Mouse (Mus musculus): ENCODE results near the gene Eml2. TPM values are rescaled to one million over a fixed set of nuclear protein-coding genes. Genes with fewer than 3 reads are reported as not detected.

Eml2 gene
- polyA plus RNA-seq, 1 experiment from 2014 or later: 6.4 TPM

DNA sequence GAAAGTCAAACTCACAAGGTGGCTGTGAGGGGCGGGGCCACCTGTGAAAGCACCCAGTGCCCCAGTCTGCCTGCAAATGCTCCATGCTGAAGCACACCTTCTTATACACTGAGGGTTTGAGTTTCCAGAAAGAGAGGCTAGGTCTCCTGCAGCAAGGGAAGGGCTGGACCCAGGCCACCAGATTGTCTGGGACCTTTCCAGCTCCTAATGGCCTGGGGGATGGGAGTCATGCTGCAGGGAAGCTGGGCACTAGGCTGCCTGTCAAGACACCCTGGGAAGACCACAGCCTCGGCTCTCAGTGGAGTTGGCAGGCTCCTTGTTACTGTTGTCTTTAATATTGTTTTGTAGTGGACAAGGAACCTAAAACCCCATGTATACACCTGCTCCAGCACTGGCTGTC, 60.2 kb downstream of the Eml2 start:
- Histone ChIP-seq H3K9me3 (replicated peaks) (no peaks in the 10 kb centered on the region), H3K4me1 (peaks cover 13% of the 10 kb centered on the region), H3K27ac (no peak overlapping the region), H3K9ac (peak overlapping the region; percentile 30), H3K4me2 (no peak overlapping the region), H3K4me3 (no peak overlapping the region), H3K36me3 (ENCODE audit: poor library complexity, severe bottlenecking) (peaks cover 8% of the 10 kb centered on the region; the same call in 1 of the 2 replicates), H3K27me3 (no peaks in the 10 kb centered on the region)
- no peak for ATAC-seq
- 71% methylated on average over 2 of the region's 2 CpGs for WGBS

GRCm38 (mm10) chr7:19238344-19238743, 62.1 kb downstream of the Eml2 start:
- H3K4me1 ChIP-seq: peaks cover 10% of the 10 kb centered on the region
- no peaks in the 10 kb centered on the region for H3K9me3 ChIP-seq (replicated peaks)
- H3K9ac ChIP-seq: 0 out of 2 replicates have a peak overlapping the region, but pooled peaks have one; percentile 5
- H3K36me3 ChIP-seq (ENCODE audit: poor library complexity, severe bottlenecking): 0 out of 2 replicates have a peak, but pooled peaks cover 5% of the 10 kb centered on the region
- no peak overlapping the region for H3K27ac ChIP-seq
- WGBS: 97% methylated on average over 4 of the region's 4 CpGs
- no peak overlapping the region for H3K4me2 ChIP-seq
- H3K4me3 ChIP-seq: no peak overlapping the region
- no peak for ATAC-seq
- H3K27me3 ChIP-seq: no peaks in the 10 kb centered on the region

DNA sequence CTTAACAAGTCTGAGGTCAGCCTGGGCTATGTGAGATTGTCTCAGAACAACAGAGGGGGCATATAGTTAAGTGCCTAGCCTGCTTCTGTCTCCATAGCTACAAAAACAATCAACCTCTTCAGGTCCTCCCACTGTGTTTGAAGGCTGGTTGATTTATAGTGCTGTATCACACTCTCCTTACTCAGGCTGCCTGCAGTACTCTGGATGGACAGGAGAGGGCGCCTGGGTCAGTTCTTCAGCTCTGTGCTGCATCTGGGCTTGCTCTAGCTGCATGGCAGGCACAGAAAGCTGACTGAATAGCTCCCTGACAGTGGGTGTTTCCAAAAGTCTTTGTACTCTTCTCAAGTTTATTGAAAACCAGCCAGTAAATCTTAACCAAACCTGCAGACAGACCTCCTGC, 63.2 kb downstream of the Eml2 start:
- Histone ChIP-seq H3K9ac (peak overlapping the region; percentile 26; the same call in 1 of the 2 replicates), H3K36me3 (ENCODE audit: poor library complexity, severe bottlenecking) (peaks cover 9% of the 10 kb centered on the region; the same call in 1 of the 2 replicates), H3K4me1 (peaks cover 16% of the 10 kb centered on the region), H3K4me2 (no peak overlapping the region), H3K27me3 (no peaks in the 10 kb centered on the region), H3K4me3 (no peak overlapping the region; the same call in 1 of the 2 replicates), H3K27ac (peak overlapping the region; percentile 14), H3K9me3 (replicated peaks) (no peaks in the 10 kb centered on the region)
- WGBS: 0% methylated on average over 1 of the region's 1 CpGs
- ATAC-seq: peak; percentile 92

DNA sequence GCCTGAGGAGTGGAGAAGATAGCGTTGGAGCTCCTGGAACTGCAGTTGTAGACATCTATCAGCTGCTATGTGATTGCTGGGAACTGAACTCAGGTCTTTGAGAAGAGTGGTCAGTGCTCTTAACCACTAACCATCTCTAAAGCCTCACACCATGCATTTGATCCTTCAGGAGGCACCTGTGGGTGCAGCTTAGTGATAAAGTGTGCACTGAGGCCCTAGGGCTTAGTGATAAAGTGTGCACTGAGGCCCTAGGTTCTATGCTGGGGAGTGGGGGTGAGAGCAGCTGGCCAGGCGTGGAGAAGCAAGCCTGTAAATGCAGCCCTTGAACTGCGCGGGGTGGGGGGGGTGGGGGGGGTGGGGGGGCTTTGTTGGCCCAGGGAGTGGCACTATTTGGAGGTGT, 63.8 kb downstream of the Eml2 start:
- Histone ChIP-seq H3K27ac (peak overlapping the region; percentile 7; the same call in 1 of the 2 replicates), H3K4me2 (no peak overlapping the region), H3K4me3 (no peak overlapping the region), H3K27me3 (no peaks in the 10 kb centered on the region), H3K4me1 (peaks cover 16% of the 10 kb centered on the region), H3K9ac (peak overlapping the region; percentile 26; the same call in 1 of the 2 replicates), H3K36me3 (ENCODE audit: poor library complexity, severe bottlenecking) (peaks cover 15% of the 10 kb centered on the region), H3K9me3 (replicated peaks) (no peaks in the 10 kb centered on the region)
- ATAC-seq: no peak
- 73% methylated on average over 2 of the region's 4 CpGs for WGBS

- H3K4me3 ChIP-seq: no peak overlapping the region
- no peak for ATAC-seq
- WGBS: 81% methylated on average over 8 of the region's 8 CpGs
These were observed 64.8 kb downstream of the Eml2 start for GRCm38 (mm10) chr7:19240905-19241463.

DNA sequence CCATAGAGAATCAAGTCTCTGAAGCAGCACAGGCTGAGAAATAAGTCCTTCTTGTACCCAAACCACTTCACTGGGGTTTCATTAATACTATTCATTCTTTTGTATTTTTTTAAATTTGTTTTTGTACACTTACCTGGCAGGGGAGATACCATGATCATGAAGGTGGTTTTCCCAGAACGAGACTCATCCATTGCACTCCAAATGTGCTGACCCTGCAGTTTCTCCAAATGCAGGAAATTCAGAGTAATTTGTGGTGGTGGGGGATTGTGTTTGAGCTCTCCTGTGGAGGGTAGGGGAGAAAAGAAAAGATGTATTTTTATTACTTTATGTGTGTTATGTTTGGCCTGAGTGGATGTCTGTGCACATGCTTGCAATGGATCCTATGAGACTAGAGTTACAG, 65.8 kb downstream of the Eml2 start:
- peaks cover 16% of the 10 kb centered on the region for H3K4me1 ChIP-seq
- no peak overlapping the region for H3K4me2 ChIP-seq
- ATAC-seq: no peak
- H3K27me3 ChIP-seq: no peaks in the 10 kb centered on the region
- H3K9ac ChIP-seq: no peak overlapping the region
- H3K4me3 ChIP-seq: no peak overlapping the region
- no peak overlapping the region for H3K27ac ChIP-seq
- H3K36me3 ChIP-seq (ENCODE audit: poor library complexity, severe bottlenecking): peaks cover 35% of the 10 kb centered on the region
- no peaks in the 10 kb centered on the region for H3K9me3 ChIP-seq (replicated peaks)
- 93% methylated on average over 1 of the region's 1 CpGs for WGBS

More at GRCm38 (mm10) chr7:19240905-19241463, 64.8 kb downstream of the Eml2 start:
- Histone ChIP-seq H3K4me1 (peaks cover 16% of the 10 kb centered on the region), H3K4me2 (no peak overlapping the region), H3K27me3 (no peaks in the 10 kb centered on the region), H3K36me3 (ENCODE audit: poor library complexity, severe bottlenecking) (peaks cover 25% of the 10 kb centered on the region), H3K27ac (no peak overlapping the region), H3K9me3 (replicated peaks) (no peaks in the 10 kb centered on the region), H3K9ac (no peak overlapping the region)

- no peak overlapping the region for H3K4me3 ChIP-seq
- peak overlapping the region; percentile 37; the same call in 1 of the 2 replicates for H3K9ac ChIP-seq
- H3K9me3 ChIP-seq (replicated peaks): no peaks in the 10 kb centered on the region
- peaks cover 16% of the 10 kb centered on the region for H3K4me1 ChIP-seq
- H3K27me3 ChIP-seq: no peaks in the 10 kb centered on the region
- no peak for ATAC-seq
- H3K36me3 ChIP-seq (ENCODE audit: poor library complexity, severe bottlenecking): peaks cover 43% of the 10 kb centered on the region
- H3K27ac ChIP-seq: no peak overlapping the region
- H3K4me2 ChIP-seq: no peak overlapping the region
- 61% methylated on average over 5 of the region's 5 CpGs for WGBS
These were observed 67.6 kb downstream of the Eml2 start for GRCm38 (mm10) chr7:19243858-19244257.

DNA sequence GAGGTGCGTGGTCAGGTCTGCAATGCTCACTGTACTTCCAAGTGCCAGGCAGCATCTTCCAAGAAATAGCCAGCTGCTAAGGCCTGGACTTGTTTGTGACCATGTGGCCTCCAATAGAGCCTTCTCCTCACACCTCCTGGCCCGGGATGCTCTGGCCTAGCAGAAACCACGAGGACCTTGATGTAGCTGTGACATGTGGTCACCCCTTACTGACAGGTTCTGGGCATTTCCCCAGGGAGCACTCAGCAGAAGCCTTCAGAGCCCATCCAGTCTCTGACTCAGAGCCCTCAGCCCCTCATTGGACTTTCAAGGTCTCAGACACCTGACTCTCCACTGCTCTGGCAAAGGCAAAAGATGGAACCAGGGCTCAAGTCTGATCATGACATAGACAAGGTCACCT, 68.9 kb downstream of the Eml2 start:
- H3K27ac ChIP-seq: no peak overlapping the region
- no peaks in the 10 kb centered on the region for H3K9me3 ChIP-seq (replicated peaks)
- H3K36me3 ChIP-seq (ENCODE audit: poor library complexity, severe bottlenecking): peaks cover 43% of the 10 kb centered on the region
- WGBS: 92% methylated on average over 3 of the region's 3 CpGs
- no peaks in the 10 kb centered on the region for H3K27me3 ChIP-seq
- H3K4me2 ChIP-seq: no peak overlapping the region
- no peak for ATAC-seq
- H3K9ac ChIP-seq: no peak overlapping the region
- peaks cover 7% of the 10 kb centered on the region; the same call in 1 of the 2 replicates for H3K4me1 ChIP-seq
- H3K4me3 ChIP-seq: no peak overlapping the region

DNA sequence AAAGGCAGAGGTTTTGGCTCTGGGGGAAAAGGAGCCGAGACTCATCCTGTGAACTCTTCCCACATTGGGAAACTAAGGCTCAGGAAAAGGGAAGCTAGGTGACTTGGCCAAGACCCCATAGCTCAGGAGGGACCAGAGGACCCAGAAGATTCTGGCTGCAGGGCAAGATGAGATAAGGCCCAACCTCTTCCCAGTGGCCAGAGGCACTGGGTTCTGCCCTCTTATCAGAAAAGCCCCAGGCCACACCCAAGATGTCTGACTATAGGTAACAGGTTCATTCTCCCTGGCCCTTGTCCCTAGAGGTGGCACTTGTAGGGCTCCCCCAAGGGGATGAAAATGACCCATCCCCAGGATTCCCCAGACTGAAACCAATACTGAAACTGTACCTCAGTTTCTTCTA, 70.6 kb downstream of the Eml2 start:
- ATAC-seq: no peak
- H3K27me3 ChIP-seq: no peaks in the 10 kb centered on the region
- H3K4me3 ChIP-seq: no peak overlapping the region
- H3K4me1 ChIP-seq: peaks cover 7% of the 10 kb centered on the region; the same call in 1 of the 2 replicates
- H3K36me3 ChIP-seq (ENCODE audit: poor library complexity, severe bottlenecking): peaks cover 38% of the 10 kb centered on the region
- 89% methylated on average over 1 of the region's 1 CpGs for WGBS
- no peak overlapping the region for H3K9ac ChIP-seq
- no peak overlapping the region for H3K27ac ChIP-seq
- no peak overlapping the region for H3K4me2 ChIP-seq
- no peaks in the 10 kb centered on the region for H3K9me3 ChIP-seq (replicated peaks)

GRCm38 (mm10) chr7:19247511-19247910, 71.3 kb downstream of the Eml2 start:
- ATAC-seq: no peak
- 94% methylated on average over 2 of the region's 2 CpGs for WGBS

DNA sequence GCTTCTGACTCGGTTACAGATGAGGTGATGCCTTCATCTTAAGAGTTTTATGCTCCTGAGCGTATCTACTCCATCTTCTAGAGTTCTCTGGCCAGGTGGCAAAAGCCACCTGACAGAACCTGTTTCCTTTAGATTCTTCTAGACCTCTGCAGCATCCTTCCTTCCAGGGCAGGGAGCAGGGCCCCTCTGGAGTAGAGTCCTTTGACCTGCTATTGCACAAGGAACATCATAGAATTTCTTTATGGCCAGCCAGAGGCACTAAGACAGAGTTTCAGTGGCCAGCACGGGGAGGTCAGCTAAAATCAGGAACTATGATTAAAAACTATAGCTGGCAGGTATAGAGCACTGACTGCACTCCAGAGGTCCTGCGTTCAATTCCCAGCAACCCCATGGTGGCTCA, 75.9 kb downstream of the Eml2 start:
- WGBS: 87% methylated on average over 4 of the region's 4 CpGs

More at GRCm38 (mm10) chr7:19247511-19247910, 71.3 kb downstream of the Eml2 start:
- H3K27ac ChIP-seq: no peak overlapping the region
- no peaks in the 10 kb centered on the region for H3K27me3 ChIP-seq
- H3K4me2 ChIP-seq: no peak overlapping the region
- H3K36me3 ChIP-seq (ENCODE audit: poor library complexity, severe bottlenecking): peaks cover 38% of the 10 kb centered on the region
- H3K4me3 ChIP-seq: no peak overlapping the region
- no peak overlapping the region for H3K9ac ChIP-seq
- H3K4me1 ChIP-seq: peaks cover 7% of the 10 kb centered on the region; the same call in 1 of the 2 replicates
- H3K9me3 ChIP-seq (replicated peaks): no peaks in the 10 kb centered on the region

GRCm38 (mm10) chr7:19253437-19253836, 77.2 kb downstream of the Eml2 start:
- 69% methylated on average over 5 of the region's 5 CpGs for WGBS
- Histone ChIP-seq H3K36me3 (ENCODE audit: poor library complexity, severe bottlenecking) (peaks cover 36% of the 10 kb centered on the region), H3K9me3 (replicated peaks) (no peaks in the 10 kb centered on the region), H3K27me3 (no peaks in the 10 kb centered on the region), H3K4me3 (no peak overlapping the region), H3K27ac (no peak overlapping the region), H3K4me2 (no peak overlapping the region), H3K9ac (no peak overlapping the region), H3K4me1 (no peaks in the 10 kb centered on the region)
- no peak for ATAC-seq

More for the DNA sequence above, 75.9 kb downstream of the Eml2 start:
- Histone ChIP-seq H3K9ac (no peak overlapping the region), H3K4me2 (no peak overlapping the region), H3K27me3 (no peaks in the 10 kb centered on the region), H3K36me3 (ENCODE audit: poor library complexity, severe bottlenecking) (peaks cover 32% of the 10 kb centered on the region), H3K4me1 (no peaks in the 10 kb centered on the region), H3K9me3 (replicated peaks) (no peaks in the 10 kb centered on the region), H3K4me3 (no peak overlapping the region), H3K27ac (no peak overlapping the region)
- no peak for ATAC-seq

GRCm38 (mm10) chr7:19255395-19255794, 79.2 kb downstream of the Eml2 start:
- H3K4me1 ChIP-seq: no peaks in the 10 kb centered on the region
- H3K27ac ChIP-seq: no peak overlapping the region
- no peak overlapping the region for H3K4me3 ChIP-seq
- no peaks in the 10 kb centered on the region for H3K27me3 ChIP-seq
- H3K4me2 ChIP-seq: no peak overlapping the region
- no peaks in the 10 kb centered on the region for H3K9me3 ChIP-seq (replicated peaks)
- H3K36me3 ChIP-seq (ENCODE audit: poor library complexity, severe bottlenecking): peaks cover 56% of the 10 kb centered on the region
- H3K9ac ChIP-seq: no peak overlapping the region
- ATAC-seq: no peak
- WGBS: 90% methylated on average over 17 of the region's 17 CpGs
